Mouse (Mus musculus): ENCODE data around the gene March6.

Gene March6

GRCm38 (mm10) chr15:31417409-31417795, 113.5 kb downstream of the March6 start:
- no peak for DNase-seq (ENCODE audit: low spot score in 2 of 2)

DNA sequence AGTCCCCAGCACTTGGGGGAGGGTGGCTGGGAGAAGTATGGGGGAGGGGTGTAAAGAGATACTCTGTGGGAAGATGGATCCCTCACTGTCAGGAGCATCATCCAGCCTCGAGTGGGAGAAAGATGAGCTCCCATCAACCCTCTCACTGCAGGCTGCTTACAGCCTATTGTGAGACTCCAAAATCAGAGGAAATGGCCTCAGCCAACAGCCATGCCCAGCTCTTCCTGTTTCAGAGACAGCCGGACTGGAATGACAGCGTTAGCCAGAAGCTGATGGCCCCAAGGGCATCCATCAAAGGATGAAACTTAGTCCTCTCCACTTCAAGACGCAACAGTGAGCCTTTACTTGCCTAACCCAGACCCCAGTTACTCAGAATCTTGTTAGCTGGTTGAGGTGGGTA, 115.7 kb downstream of the March6 start:
- no peak for DNase-seq (ENCODE audit: low spot score in 2 of 2)

- DNase-seq (ENCODE audit: low spot score in 2 of 2) = no peak
Measured at GRCm38 (mm10) chr15:31414179-31414898, 116.5 kb downstream of the March6 start.

DNA sequence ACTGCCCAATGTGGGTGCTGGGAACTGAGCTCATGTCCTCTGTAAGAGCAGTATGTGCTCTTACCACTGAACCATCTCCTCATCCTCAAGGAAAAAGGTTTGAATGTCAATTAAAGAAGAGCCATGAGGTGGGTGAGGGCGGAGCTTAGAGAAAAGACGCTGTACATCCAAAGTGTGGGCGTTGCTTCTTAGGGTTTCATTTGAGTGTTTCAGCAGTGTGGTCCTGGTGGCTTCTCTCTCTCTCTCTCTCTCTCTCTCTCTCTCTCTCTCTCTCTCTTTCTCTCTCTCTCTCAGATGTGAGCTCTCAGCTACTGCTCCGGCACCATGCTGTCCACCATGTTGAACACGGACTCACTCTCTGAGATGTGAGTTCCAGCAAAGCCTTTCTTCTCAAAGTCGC, 117.2 kb downstream of the March6 start:
- no peak for DNase-seq (ENCODE audit: low spot score in 2 of 2)

GRCm38 (mm10) chr15:31412933-31413332, 117.9 kb downstream of the March6 start:
- DNase-seq (ENCODE audit: low spot score in 2 of 2) = no peak

GRCm38 (mm10) chr15:31412436-31412835, 118.4 kb downstream of the March6 start:
- no peak for DNase-seq (ENCODE audit: low spot score in 2 of 2)

- peak in 1 of 2 experiments; percentile 56 for DNase-seq (ENCODE audit: low spot score in 2 of 2)
Measured at GRCm38 (mm10) chr15:31407490-31407889, 123.4 kb downstream of the March6 start.

DNA sequence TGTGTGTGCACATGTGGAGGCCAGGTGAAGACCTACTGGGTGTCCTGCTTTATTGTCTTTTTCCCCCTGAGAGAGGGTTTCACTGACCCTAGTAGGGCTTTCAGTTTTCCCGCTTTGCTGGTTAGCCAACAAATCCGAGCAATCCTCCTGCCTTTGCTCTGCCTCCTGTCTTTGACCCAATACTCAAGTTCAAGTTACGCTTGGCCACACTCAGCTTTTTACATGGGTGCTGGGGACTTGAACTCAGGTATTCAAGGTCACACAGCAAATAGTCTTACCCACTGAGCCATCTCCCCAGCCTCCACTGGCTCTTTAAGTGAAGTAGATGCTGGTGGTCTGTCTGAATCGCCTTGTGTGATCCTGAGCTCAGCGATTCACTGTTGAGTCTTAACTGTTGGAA, 124.0 kb downstream of the March6 start:
- peak in 1 of 2 experiments; percentile 22 for DNase-seq (ENCODE audit: low spot score in 2 of 2)
